Mouse (Mus musculus) midbrain, postnatal 0 days (tissue): ENCODE measurements around the gene Mtnr1a. TPM values are rescaled to one million over a fixed set of nuclear protein-coding genes. Genes with fewer than 3 reads are reported as not detected.

Source experiments
- ATAC-seq: fragments of 200-750 bp; cut with Nextera tagmentation; 2 replicates; pipeline ENCODE4 v1.8.0; 2017; ENCODE audit warnings: moderate number of reproducible peaks, mild to moderate bottlenecking, moderate TSS enrichment, moderate library complexity; ENCODE audit not compliant: low FRiP score
- DNase-seq: peaks from one replicate; pipeline ENCODE4 v3.0.0-alpha.2; 2015; ENCODE audit warnings: low spot score
- H3K27ac ChIP-seq: fragments of 300-500 bp; sonication (generic); 2 replicates; pipeline ENCODE4 v1.5.1; 2014; ENCODE audit warnings: low read depth, mild to moderate bottlenecking, low read length, mixed read lengths
- H3K27me3 ChIP-seq: fragments of 300-500 bp; sonication (generic); 2 replicates; pipeline ENCODE4 v1.6.1; 2014; ENCODE audit warnings: low read length, control low read depth, mixed read lengths; ENCODE audit not compliant: insufficient read depth
- H3K36me3 ChIP-seq: fragments of 300-500 bp; sonication (generic); 2 replicates; pipeline ENCODE4 v1.6.1; 2014; ENCODE audit warnings: low read length, control low read depth, mixed read lengths; ENCODE audit not compliant: insufficient read depth
- H3K4me1 ChIP-seq: fragments of 300-500 bp; sonication (generic); 2 replicates; pipeline ENCODE4 v1.6.1; 2014; ENCODE audit warnings: mild to moderate bottlenecking, control low read depth, antibody characterized with exemption, low read length, mixed read lengths; ENCODE audit not compliant: insufficient read depth
- H3K4me2 ChIP-seq: fragments of 300-500 bp; sonication (generic); 2 replicates; pipeline ENCODE4 v1.6.1; 2014; ENCODE audit warnings: low read depth, mild to moderate bottlenecking, low read length, mixed read lengths; ENCODE audit not compliant: poor library complexity, severe bottlenecking
- H3K4me3 ChIP-seq: fragments of 300-500 bp; sonication (generic); 2 replicates; pipeline ENCODE4 v1.5.1; 2014; ENCODE audit warnings: low read depth, mild to moderate bottlenecking, low read length, moderate library complexity
- H3K9ac ChIP-seq: fragments of 300-500 bp; sonication (generic); replicated peaks from 2 replicates; pipeline ENCODE4 v1.6.1; 2014; ENCODE audit warnings: mild to moderate bottlenecking, low read length, moderate library complexity, mixed read lengths; ENCODE audit not compliant: poor library complexity, severe bottlenecking
- H3K9me3 ChIP-seq: fragments of 300-500 bp; sonication (generic); 2 replicates; pipeline ENCODE4 v1.6.1; 2016; ENCODE audit warnings: low read length, control low read depth
- CTCF ChIP-seq: IDR thresholded peaks from 2 replicates; pipeline ENCODE4 v1.5.1; 2016; ENCODE audit warnings: antibody characterized with exemption, mild to moderate bottlenecking
- WGBS: fragments of 180-500 bp; shearing (Covaris S2); extraction: QIAGEN DNeasy Blood & Tissue Kit; methylation state at CpG from one replicate; pipeline ENCODE4 v1.1.7; 2014; 5-methylcytosine and 5-hydroxymethylcytosine counted together
- polyA plus RNA-seq: library from polyadenylated mRNA; unstranded; fragments of >200 nt; fragmentation: Nextera tagmentation; extraction: Ambion mirVana; gene quantifications from 2 replicates; pipeline ENCODE4 v1.2.1, GENCODE M21; 2015
- total RNA-seq: library from RNA; depleted of rRNA; stranded (reverse); fragments of >200 nt; gene quantifications from 2 replicates; pipeline ENCODE4 v1.2.3, GENCODE M21; 2014

Gene Mtnr1a
- total and polyA plus RNA-seq, 2 experiments from 2014 or later: 0.49 to 0.77 TPM

DNA sequence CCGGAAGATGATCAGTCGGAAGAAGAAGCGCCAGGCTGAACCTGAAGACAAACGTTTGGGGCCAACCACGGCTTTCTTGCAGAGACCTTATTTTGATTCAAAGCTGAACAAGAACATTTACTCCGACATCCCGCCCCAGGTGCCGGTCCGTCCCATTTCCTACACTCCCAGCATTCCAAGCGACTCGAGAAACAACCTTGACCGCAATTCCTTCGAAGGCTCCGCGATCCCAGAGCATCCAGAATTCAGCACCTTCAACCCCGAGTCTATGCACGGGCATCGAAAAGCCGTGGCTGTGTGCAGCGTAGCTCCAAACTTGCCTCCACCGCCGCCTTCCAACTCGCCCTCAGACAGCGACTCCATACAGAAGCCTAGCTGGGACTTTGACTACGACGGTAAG is 24.8 kb upstream of the Mtnr1a start:
- Histone ChIP-seq H3K27me3 (no peaks in the 10 kb centered on the region), H3K27ac (no peak overlapping the region), H3K4me1 (no peaks in the 10 kb centered on the region), H3K9ac (no peak overlapping the region), H3K9me3 (no peaks in the 10 kb centered on the region), H3K4me2 (no peak overlapping the region), H3K4me3 (no peak overlapping the region), H3K36me3 (peaks cover 33% of the 10 kb centered on the region)
- 97% methylated on average over 26 of the region's 26 CpGs for WGBS
- no peak for TF ChIP-seq CTCF
- no peak for DNase-seq
- ATAC-seq: no peak

DNA sequence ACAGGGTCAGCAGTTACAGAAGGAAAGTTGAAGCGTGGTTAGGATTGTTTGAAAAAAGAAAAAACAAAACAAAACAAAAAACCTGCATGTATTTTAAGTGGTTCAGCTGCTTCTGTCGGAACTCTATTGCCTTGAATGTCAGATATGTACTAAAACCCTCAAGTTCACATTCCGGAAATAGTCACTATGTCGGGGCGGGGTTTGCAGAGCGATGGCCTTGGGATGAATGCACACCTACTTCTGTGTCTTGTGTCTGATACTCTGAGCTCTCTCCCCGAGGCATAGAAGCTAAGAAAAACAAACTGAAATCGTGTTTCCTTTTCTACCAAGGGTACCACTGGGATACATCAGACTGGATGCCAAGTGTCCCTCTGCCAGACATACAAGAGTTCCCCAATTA is 18.5 kb upstream of the Mtnr1a start:
- no peaks in the 10 kb centered on the region for H3K9me3 ChIP-seq
- no peak overlapping the region for H3K27ac ChIP-seq
- no peak for TF ChIP-seq CTCF
- H3K27me3 ChIP-seq: no peaks in the 10 kb centered on the region
- no peak for ATAC-seq
- no peak overlapping the region for H3K4me2 ChIP-seq
- WGBS: 95% methylated on average over 8 of the region's 8 CpGs
- H3K4me3 ChIP-seq: no peak overlapping the region
- H3K4me1 ChIP-seq: no peaks in the 10 kb centered on the region
- no peak for DNase-seq
- H3K9ac ChIP-seq: no peak overlapping the region
- H3K36me3 ChIP-seq: peaks cover 13% of the 10 kb centered on the region; the same call in 1 of the 2 replicates

DNA sequence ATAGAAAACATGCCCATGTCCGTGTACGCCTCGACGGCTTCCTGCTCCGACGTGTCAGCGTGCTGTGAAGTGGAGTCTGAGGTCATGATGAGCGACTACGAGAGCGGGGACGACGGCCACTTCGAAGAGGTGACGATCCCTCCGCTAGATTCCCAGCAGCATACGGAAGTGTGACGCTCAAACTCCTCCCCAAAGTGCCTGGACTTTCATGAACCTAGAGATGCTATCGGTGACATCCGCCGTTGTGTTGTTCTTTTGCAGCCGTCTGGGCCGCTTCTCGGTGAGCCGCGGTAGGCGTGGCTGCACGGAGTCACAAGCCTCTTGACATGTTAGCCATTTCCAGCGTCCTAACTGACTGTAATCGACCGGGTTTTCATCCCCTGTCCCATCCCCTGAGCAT is 17.7 kb upstream of the Mtnr1a start:
- Histone ChIP-seq H3K27ac (no peak overlapping the region), H3K9me3 (no peaks in the 10 kb centered on the region), H3K4me3 (no peak overlapping the region), H3K9ac (no peak overlapping the region), H3K27me3 (no peaks in the 10 kb centered on the region), H3K4me2 (no peak overlapping the region), H3K4me1 (no peaks in the 10 kb centered on the region), H3K36me3 (peaks cover 13% of the 10 kb centered on the region; the same call in 1 of the 2 replicates)
- 97% methylated on average over 30 of the region's 30 CpGs for WGBS
- ATAC-seq (no peak), DNase-seq (no peak)
- no peak for TF ChIP-seq CTCF

DNA sequence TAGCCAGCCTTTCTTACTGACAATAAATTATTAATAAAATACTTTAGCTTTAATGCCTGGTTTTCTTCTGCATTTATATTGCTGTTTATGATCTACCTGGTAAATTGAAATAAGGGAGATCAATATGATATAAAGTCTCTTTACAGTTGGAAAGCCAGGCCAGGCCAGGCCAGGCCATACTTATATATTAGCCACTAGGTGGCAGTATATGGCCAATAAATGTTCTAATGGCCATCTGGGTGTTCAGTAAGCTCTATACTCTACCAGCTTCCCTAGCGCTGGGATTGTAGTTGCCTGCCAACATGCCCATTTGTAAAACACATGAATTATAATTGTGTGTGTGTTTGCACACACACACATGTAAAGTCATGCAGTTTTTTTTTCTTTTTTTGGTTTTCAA is 16.7 kb upstream of the Mtnr1a start:
- Histone ChIP-seq H3K9me3 (no peaks in the 10 kb centered on the region), H3K4me3 (no peak overlapping the region), H3K4me2 (no peak overlapping the region), H3K36me3 (peaks cover 13% of the 10 kb centered on the region; the same call in 1 of the 2 replicates), H3K27ac (no peak overlapping the region), H3K27me3 (no peaks in the 10 kb centered on the region), H3K9ac (no peak overlapping the region), H3K4me1 (no peaks in the 10 kb centered on the region)
- peak; percentile 56 for TF ChIP-seq CTCF
- no peak for ATAC-seq
- peak; percentile 58 for DNase-seq
- 83% methylated on average over 1 of the region's 1 CpGs for WGBS

DNA sequence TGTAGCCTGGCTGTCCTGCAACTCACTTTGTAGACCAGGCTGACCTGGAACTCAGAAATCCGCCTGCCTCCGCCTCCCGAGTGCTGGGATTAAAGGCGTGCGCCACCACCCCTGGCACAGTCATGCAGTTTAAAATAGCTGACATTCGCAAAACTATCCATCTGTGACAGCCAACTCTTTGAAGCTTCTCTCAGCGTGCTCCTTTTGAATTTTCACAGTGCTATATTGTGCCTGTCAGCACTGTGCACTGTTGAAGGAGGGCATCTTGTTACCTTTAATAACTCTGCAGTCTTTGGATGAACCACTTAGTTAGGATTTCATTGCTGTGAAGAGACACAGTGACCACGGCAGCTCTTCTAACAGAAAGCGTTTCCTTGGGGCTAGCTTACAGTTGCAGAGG is 16.3 kb upstream of the Mtnr1a start:
- 83% methylated on average over 9 of the region's 9 CpGs for WGBS
- no peak for ATAC-seq
- Histone ChIP-seq H3K4me2 (no peak overlapping the region), H3K36me3 (peaks cover 13% of the 10 kb centered on the region; the same call in 1 of the 2 replicates), H3K27ac (no peak overlapping the region), H3K4me1 (no peaks in the 10 kb centered on the region), H3K9ac (no peak overlapping the region), H3K27me3 (no peaks in the 10 kb centered on the region), H3K4me3 (no peak overlapping the region), H3K9me3 (no peaks in the 10 kb centered on the region)
- DNase-seq: no peak
- TF ChIP-seq CTCF: no peak

DNA sequence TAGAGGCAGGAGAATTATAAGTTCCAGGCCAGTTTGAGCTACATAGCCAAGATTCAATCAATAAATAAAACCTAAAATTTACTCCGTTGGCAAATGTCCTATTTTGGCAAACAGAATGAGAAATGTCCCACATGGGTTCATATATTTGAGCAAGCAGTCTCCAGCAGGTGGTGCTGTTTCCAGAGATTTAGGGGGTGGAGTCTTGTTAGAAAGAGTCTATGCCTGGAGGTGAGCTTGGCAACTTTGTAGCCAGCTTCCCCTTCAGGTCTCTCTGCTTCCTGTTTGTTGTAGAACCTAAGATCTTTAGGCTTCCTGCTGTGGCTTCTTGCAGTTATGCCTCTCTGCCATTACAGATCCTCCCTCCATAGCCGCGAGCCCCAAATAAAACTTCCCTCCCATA is 13.4 kb upstream of the Mtnr1a start:
- H3K4me1 ChIP-seq: no peaks in the 10 kb centered on the region
- H3K4me3 ChIP-seq: no peak overlapping the region
- no peak overlapping the region for H3K4me2 ChIP-seq
- ATAC-seq: no peak
- H3K27me3 ChIP-seq: no peaks in the 10 kb centered on the region
- H3K9ac ChIP-seq: no peak overlapping the region
- H3K27ac ChIP-seq: no peak overlapping the region
- peaks cover 9% of the 10 kb centered on the region; the same call in 1 of the 2 replicates for H3K36me3 ChIP-seq
- no peaks in the 10 kb centered on the region for H3K9me3 ChIP-seq
- 98% methylated on average over 3 of the region's 3 CpGs for WGBS
- DNase-seq: no peak
- peak; percentile 42 for TF ChIP-seq CTCF
